Mouse (Mus musculus) testis, postnatal 14 days (tissue): ENCODE measurements around the gene Siglecf.

Experiments
- DNase-seq: peaks from one replicate; pipeline ENCODE4 v3.0.0; 2021; ENCODE audit warnings: low spot score

Siglecf gene

GRCm38 (mm10) chr7:43378226-43378625 is 27.1 kb downstream of the Siglecf start:
- DNase-seq = no peak

- DNase-seq = no peak
Measured at GRCm38 (mm10) chr7:43392349-43393121, 41.4 kb downstream of the Siglecf start.

GRCm38 (mm10) chr7:43399501-43399900 is 48.4 kb downstream of the Siglecf start:
- no peak for DNase-seq

- no peak for DNase-seq
Measured at GRCm38 (mm10) chr7:43402718-43403117, 51.6 kb downstream of the Siglecf start.

DNA sequence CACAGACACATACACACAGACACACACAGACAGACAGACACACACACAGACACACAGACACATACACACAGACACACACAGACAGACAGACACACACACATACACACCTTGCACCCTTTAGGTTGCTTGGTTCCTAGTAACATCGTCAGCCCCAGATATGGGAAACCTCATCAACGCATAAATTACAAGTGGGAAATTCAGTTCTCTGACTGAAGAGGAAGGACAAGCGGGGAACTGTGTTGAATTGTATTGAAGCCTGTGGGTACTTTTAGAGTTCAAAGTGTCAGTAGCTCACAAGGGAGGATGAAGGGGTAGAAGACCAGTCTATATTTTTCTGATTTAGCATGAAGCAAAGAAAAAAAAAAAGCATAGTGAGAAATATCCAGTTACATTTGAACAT is 56.4 kb downstream of the Siglecf start:
- DNase-seq = no peak

DNA sequence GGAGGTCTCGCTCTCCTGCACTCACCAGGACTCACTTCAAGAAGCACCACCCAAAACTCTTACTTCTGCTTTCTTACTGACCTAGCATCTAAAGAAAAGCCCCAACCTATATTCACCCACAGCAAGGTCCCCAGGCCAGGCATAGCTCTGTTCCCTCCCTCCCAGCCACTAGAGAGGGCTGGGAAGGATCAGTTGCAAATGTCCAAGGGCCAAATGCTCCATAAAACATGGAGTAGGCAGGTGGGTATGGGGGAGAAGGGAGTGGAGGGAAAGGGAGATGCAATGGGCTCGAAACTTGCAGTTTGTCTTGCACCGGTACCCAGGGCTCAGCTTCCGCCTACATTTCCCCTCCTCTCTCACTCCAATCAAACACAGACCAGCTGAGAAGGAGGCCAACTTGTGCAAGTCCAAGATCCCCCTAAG is 57.0 kb downstream of the Siglecf start, which contains the start of gene Siglecg:
TSS of gene Siglecg (plus strand) at position 74 of the 423 bp plus-strand sequence.
- DNase-seq = no peak

DNA sequence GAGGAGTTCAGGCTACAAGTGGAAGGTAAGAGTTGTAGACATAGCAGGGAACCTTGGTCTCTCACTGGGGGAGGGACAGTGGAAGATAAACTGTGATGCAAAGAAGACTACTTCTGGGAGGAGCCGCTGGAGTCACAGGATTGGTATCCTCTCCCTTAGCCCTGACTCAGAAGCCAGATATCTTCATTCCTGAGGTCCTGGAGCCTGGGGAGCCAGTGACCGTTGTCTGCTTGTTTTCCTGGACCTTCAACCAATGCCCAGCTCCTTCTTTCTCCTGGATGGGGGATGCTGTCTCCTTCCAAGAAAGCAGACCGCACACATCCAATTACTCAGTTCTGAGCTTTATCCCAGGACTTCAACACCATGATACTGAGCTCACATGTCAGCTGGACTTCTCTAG is 57.9 kb downstream of the Siglecf start:
- no peak for DNase-seq
